Mouse (Mus musculus): ENCODE measurements around the gene Pheta1. TPM values are rescaled to one million over a fixed set of nuclear protein-coding genes. Genes with fewer than 3 reads are reported as not detected.

The Pheta1 gene
- 3.7 and 4.0 TPM in 2 replicates for polyA plus RNA-seq (2015; fragmentation: Nextera tagmentation; extraction: Ambion mirVana)

GRCm38 (mm10) chr5:121848743-121849142, at the start of gene Pheta1:
TSS of gene Pheta1 (plus strand) at chr5:121848984.
- H3K4me1 ChIP-seq (replicated peaks), result peaks cover 52% of the 10 kb centered on the region
- peaks cover 20% of the 10 kb centered on the region for H3K27me3 ChIP-seq
- peaks cover 19% of the 10 kb centered on the region for H3K36me3 ChIP-seq
- DNase-seq (peak; percentile 86), ATAC-seq (ENCODE audit: low read depth) (peak; percentile 88)
- peak within 1 kb of the TSS; percentile 95 for H3K4me2 ChIP-seq
- no peaks in the 10 kb centered on the region for H3K9me3 ChIP-seq (replicated peaks)
- peak within 1 kb of the TSS; percentile 78 for H3K27ac ChIP-seq
- under 1% methylated on average over 42 of the region's 42 CpGs for WGBS (ENCODE audit: insufficient replicate concordance)
- peak within 1 kb of the TSS; percentile 85 for H3K4me3 ChIP-seq (replicated peaks)
- peak within 1 kb of the TSS; percentile 80 for H3K9ac ChIP-seq

- no peak for ATAC-seq (ENCODE audit: low read depth)
- DNase-seq, result no peak
- no peak overlapping the region for H3K4me2 ChIP-seq
- peaks cover 74% of the 10 kb centered on the region for H3K36me3 ChIP-seq
- H3K9me3 ChIP-seq (replicated peaks), result no peaks in the 10 kb centered on the region
- H3K9ac ChIP-seq, result no peak overlapping the region
- no peak overlapping the region for H3K4me3 ChIP-seq (replicated peaks)
- peaks cover 26% of the 10 kb centered on the region for H3K4me1 ChIP-seq (replicated peaks)
- no peaks in the 10 kb centered on the region for H3K27me3 ChIP-seq
- WGBS (ENCODE audit: insufficient replicate concordance), result 75% methylated on average over 3 of the region's 3 CpGs
- no peak overlapping the region for H3K27ac ChIP-seq
Measured at GRCm38 (mm10) chr5:121807186-121807585, 41.6 kb upstream of the Pheta1 start.

- H3K9me3 ChIP-seq (replicated peaks), result no peaks in the 10 kb centered on the region
- H3K36me3 ChIP-seq, result peaks cover 75% of the 10 kb centered on the region
- H3K27ac ChIP-seq, result no peak overlapping the region
- H3K9ac ChIP-seq, result no peak overlapping the region
- ATAC-seq (ENCODE audit: low read depth) (no peak), DNase-seq (no peak)
- peaks cover 34% of the 10 kb centered on the region for H3K4me1 ChIP-seq (replicated peaks)
- 80% methylated on average over 2 of the region's 2 CpGs for WGBS (ENCODE audit: insufficient replicate concordance)
- no peaks in the 10 kb centered on the region for H3K27me3 ChIP-seq
- no peak overlapping the region for H3K4me3 ChIP-seq (replicated peaks)
- no peak overlapping the region for H3K4me2 ChIP-seq
Measured at GRCm38 (mm10) chr5:121808202-121808601, 40.6 kb upstream of the Pheta1 start.

GRCm38 (mm10) chr5:121809667-121810224, 39.0 kb upstream of the Pheta1 start:
- H3K9ac ChIP-seq, result no peak overlapping the region
- peaks cover 74% of the 10 kb centered on the region for H3K36me3 ChIP-seq
- DNase-seq (no peak), ATAC-seq (ENCODE audit: low read depth) (no peak)
- no peaks in the 10 kb centered on the region for H3K27me3 ChIP-seq
- H3K4me2 ChIP-seq, result no peak overlapping the region
- H3K4me3 ChIP-seq (replicated peaks), result no peak overlapping the region
- H3K9me3 ChIP-seq (replicated peaks), result no peaks in the 10 kb centered on the region
- no peak overlapping the region for H3K27ac ChIP-seq
- 68% methylated on average over 5 of the region's 5 CpGs for WGBS (ENCODE audit: insufficient replicate concordance)
- H3K4me1 ChIP-seq (replicated peaks), result peaks cover 36% of the 10 kb centered on the region

- Histone ChIP-seq H3K27ac (no peak overlapping the region), H3K4me1 (replicated peaks) (peaks cover 36% of the 10 kb centered on the region), H3K27me3 (no peaks in the 10 kb centered on the region), H3K9me3 (replicated peaks) (no peaks in the 10 kb centered on the region), H3K9ac (no peak overlapping the region), H3K4me2 (no peak overlapping the region), H3K36me3 (peaks cover 75% of the 10 kb centered on the region), H3K4me3 (replicated peaks) (no peak overlapping the region)
- 81% methylated on average over 17 of the region's 17 CpGs for WGBS (ENCODE audit: insufficient replicate concordance)
- no peak for DNase-seq
- ATAC-seq (ENCODE audit: low read depth), result no peak
Measured at GRCm38 (mm10) chr5:121810331-121811151, 38.2 kb upstream of the Pheta1 start.

- 0 out of 2 replicates have a peak, but pooled peaks have one; percentile 16 for ATAC-seq (ENCODE audit: low read depth)
- H3K27ac ChIP-seq, result no peak overlapping the region
Measured at GRCm38 (mm10) chr5:121811485-121811931, 37.3 kb upstream of the Pheta1 start.

GRCm38 (mm10) chr5:121812526-121813243, 36.1 kb upstream of the Pheta1 start:
- ATAC-seq (ENCODE audit: low read depth), result no peak
- no peak for DNase-seq
- Histone ChIP-seq H3K27ac (no peak overlapping the region), H3K27me3 (no peaks in the 10 kb centered on the region), H3K9ac (no peak overlapping the region), H3K36me3 (peaks cover 86% of the 10 kb centered on the region), H3K9me3 (replicated peaks) (no peaks in the 10 kb centered on the region), H3K4me1 (replicated peaks) (peaks cover 36% of the 10 kb centered on the region), H3K4me2 (no peak overlapping the region), H3K4me3 (replicated peaks) (no peak overlapping the region)
- 67% methylated on average over 7 of the region's 7 CpGs for WGBS (ENCODE audit: insufficient replicate concordance)

More at GRCm38 (mm10) chr5:121811485-121811931, 37.3 kb upstream of the Pheta1 start:
- no peak overlapping the region for H3K9ac ChIP-seq
- DNase-seq, result no peak
- H3K9me3 ChIP-seq (replicated peaks), result no peaks in the 10 kb centered on the region
- peaks cover 36% of the 10 kb centered on the region for H3K4me1 ChIP-seq (replicated peaks)
- peaks cover 76% of the 10 kb centered on the region for H3K36me3 ChIP-seq
- H3K4me2 ChIP-seq, result no peak overlapping the region
- no peaks in the 10 kb centered on the region for H3K27me3 ChIP-seq
- 58% methylated on average over 5 of the region's 5 CpGs for WGBS (ENCODE audit: insufficient replicate concordance)
- H3K4me3 ChIP-seq (replicated peaks), result no peak overlapping the region

GRCm38 (mm10) chr5:121813744-121814143, 35.0 kb upstream of the Pheta1 start:
- peaks cover 91% of the 10 kb centered on the region for H3K36me3 ChIP-seq
- H3K4me2 ChIP-seq, result no peak overlapping the region
- 86% methylated on average over 10 of the region's 10 CpGs for WGBS (ENCODE audit: insufficient replicate concordance)

GRCm38 (mm10) chr5:121815067-121815466, 33.7 kb upstream of the Pheta1 start:
- peak; percentile 28 for DNase-seq
- 42% methylated on average over 3 of the region's 3 CpGs for WGBS (ENCODE audit: insufficient replicate concordance)
- Histone ChIP-seq H3K4me1 (replicated peaks) (peaks cover 33% of the 10 kb centered on the region), H3K27me3 (no peaks in the 10 kb centered on the region), H3K27ac (no peak overlapping the region), H3K36me3 (peaks cover 96% of the 10 kb centered on the region), H3K4me2 (no peak overlapping the region), H3K9ac (no peak overlapping the region), H3K9me3 (replicated peaks) (no peaks in the 10 kb centered on the region), H3K4me3 (replicated peaks) (no peak overlapping the region)
- ATAC-seq (ENCODE audit: low read depth), result no peak

More at GRCm38 (mm10) chr5:121813744-121814143, 35.0 kb upstream of the Pheta1 start:
- Histone ChIP-seq H3K27ac (no peak overlapping the region), H3K9me3 (replicated peaks) (no peaks in the 10 kb centered on the region), H3K4me3 (replicated peaks) (no peak overlapping the region), H3K4me1 (replicated peaks) (peaks cover 36% of the 10 kb centered on the region), H3K9ac (no peak overlapping the region), H3K27me3 (no peaks in the 10 kb centered on the region)
- ATAC-seq (ENCODE audit: low read depth), result no peak
- DNase-seq, result no peak

GRCm38 (mm10) chr5:121815867-121816380, 32.9 kb upstream of the Pheta1 start:
- Histone ChIP-seq H3K4me2 (no peak overlapping the region), H3K9ac (no peak overlapping the region), H3K27me3 (no peaks in the 10 kb centered on the region), H3K9me3 (replicated peaks) (no peaks in the 10 kb centered on the region), H3K4me1 (replicated peaks) (peaks cover 35% of the 10 kb centered on the region), H3K4me3 (replicated peaks) (no peak overlapping the region), H3K27ac (no peak overlapping the region), H3K36me3 (peaks cover 94% of the 10 kb centered on the region)
- 73% methylated on average over 8 of the region's 8 CpGs for WGBS (ENCODE audit: insufficient replicate concordance)
- ATAC-seq (ENCODE audit: low read depth), result no peak
- DNase-seq, result no peak

GRCm38 (mm10) chr5:121816611-121817010, 32.2 kb upstream of the Pheta1 start:
- no peak for DNase-seq
- Histone ChIP-seq H3K9me3 (replicated peaks) (no peaks in the 10 kb centered on the region), H3K4me2 (no peak overlapping the region), H3K27ac (no peak overlapping the region), H3K36me3 (peaks cover 93% of the 10 kb centered on the region), H3K4me3 (replicated peaks) (no peak overlapping the region), H3K4me1 (replicated peaks) (peaks cover 32% of the 10 kb centered on the region), H3K9ac (no peak overlapping the region), H3K27me3 (no peaks in the 10 kb centered on the region)
- 77% methylated on average over 2 of the region's 2 CpGs for WGBS (ENCODE audit: insufficient replicate concordance)
- ATAC-seq (ENCODE audit: low read depth), result no peak
